Mouse (Mus musculus): ENCODE measurements around the gene Mt3. TPM values are rescaled to one million over a fixed set of nuclear protein-coding genes. Genes with fewer than 3 reads are reported as not detected.

Gene Mt3
- not detected for total RNA-seq (2023)

GRCm38 (mm10) chr8:94152513-94153300 is at the start of gene Mt3:
Mt3 (plus strand) TSS chr8:94152607.

DNA sequence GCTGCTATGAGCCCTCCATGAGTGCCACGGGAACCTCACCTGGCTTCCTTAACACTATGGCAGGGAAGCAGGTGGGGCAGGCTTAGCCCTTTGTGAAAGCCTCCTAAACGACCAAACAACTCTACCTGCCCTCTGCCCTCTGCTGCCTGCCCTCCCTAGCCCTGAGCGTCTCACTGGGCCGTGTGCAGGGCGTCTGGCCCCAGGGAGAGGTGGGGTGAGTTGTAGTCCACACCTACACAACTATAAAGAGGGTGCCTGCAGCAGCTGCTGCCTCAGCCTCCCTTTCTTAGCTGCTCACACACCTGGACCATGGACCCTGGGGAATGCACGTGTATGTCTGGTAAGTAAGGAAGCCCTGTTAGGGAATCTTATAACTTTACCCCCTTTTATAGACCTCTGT is 15.5 kb upstream of the Mt3 start, which contains the start of gene Mt4:
Gene Mt4, plus strand, starts transcription at position 265 of the 400 bp plus-strand sequence.

GRCm38 (mm10) chr8:94172075-94172808 is 19.8 kb downstream of the Mt3 start, which contains the start of gene Mt2:
Mt2 (plus strand) TSS chr8:94172664.

DNA sequence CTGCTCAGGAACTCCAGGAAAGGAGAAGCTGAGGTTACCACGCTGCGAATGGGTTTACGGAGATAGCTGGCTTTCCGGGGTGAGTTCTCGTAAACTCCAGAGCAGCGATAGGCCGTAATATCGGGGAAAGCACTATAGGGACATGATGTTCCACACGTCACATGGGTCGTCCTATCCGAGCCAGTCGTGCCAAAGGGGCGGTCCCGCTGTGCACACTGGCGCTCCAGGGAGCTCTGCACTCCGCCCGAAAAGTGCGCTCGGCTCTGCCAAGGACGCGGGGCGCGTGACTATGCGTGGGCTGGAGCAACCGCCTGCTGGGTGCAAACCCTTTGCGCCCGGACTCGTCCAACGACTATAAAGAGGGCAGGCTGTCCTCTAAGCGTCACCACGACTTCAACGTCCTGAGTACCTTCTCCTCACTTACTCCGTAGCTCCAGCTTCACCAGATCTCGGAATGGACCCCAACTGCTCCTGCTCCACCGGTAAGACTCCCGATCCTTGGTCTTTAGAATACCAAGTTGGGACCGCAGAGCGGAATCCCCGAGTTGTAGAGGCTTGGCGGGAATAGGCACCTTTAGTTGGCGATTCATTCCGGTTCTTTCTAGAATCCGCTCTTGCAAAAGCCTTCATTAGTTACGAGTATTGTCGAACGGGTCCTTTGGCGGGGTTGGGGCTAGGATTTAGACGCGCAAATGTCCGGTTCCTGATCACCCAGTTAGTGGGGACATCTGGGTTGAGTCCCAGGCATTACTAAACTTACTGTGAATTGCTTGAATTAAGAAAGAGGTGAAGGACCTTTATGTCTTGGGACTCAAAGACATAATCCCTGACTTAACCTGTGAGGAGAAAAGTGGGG is 26.7 kb downstream of the Mt3 start, which contains the start of gene Mt1:
Gene Mt1, plus strand, starts transcription at position 226 of the 856 bp plus-strand sequence.

Other genes with a start within 250 kb of the Mt3 start
- 100 to 1,000 TPM; 103 to 107 TPM for gene Amfr, start 139.8 kb upstream of the Mt3 start, total RNA-seq (2023)
- 10 to 100 TPM; 36.4 to 37.6 TPM for gene Nudt21, start 115.6 kb upstream of the Mt3 start, total RNA-seq (2023)
- gene Ogfod1, start 115.4 kb upstream of the Mt3 start, total RNA-seq (2023), result 1 to 10 TPM; 6.8 to 9.5 TPM
- 1 to 10 TPM; 1.5 to 3.9 TPM for gene Bbs2, start 53.7 kb upstream of the Mt3 start, total RNA-seq (2023)
- not detected for gene Mt4, start 15.4 kb upstream of the Mt3 start, total RNA-seq (2023)
- gene Mt2, start 20.1 kb downstream of the Mt3 start, total RNA-seq (2023), result 10 to 100 TPM; 18.8 to 25.3 TPM
- 10 to 100 TPM; 52.5 to 55.7 TPM for gene Mt1, start 26.5 kb downstream of the Mt3 start, total RNA-seq (2023)
- gene Nup93, start 62.0 kb downstream of the Mt3 start, total RNA-seq (2023), result 10 to 100 TPM; 18.1 to 25.6 TPM
- 1 to 10 TPM in 1 of 2 experiments, under 1 TPM in 1; 0.79 to 1.6 TPM for gene Slc12a3, start 176.6 kb downstream of the Mt3 start, total RNA-seq (2023)
- 100 to 1,000 TPM; 116 to 125 TPM for gene Herpud1, start 233.8 kb downstream of the Mt3 start, total RNA-seq (2023)

Measured in neutrophil, adult 83 days (primary cell).